Mouse (Mus musculus) hindbrain, embryonic 10.5 days (tissue): ENCODE measurements at regions not wholly inside any gene's neighbourhood (a gene's known extent, or its start where the extent isn't known, plus 50 kb on each side); places are given as distances from the start of the nearest gene placed in this dataset.

ENCODE experiments used
- DNase-seq: peaks from one replicate; pipeline ENCODE4 v3.0.0-alpha.2; 2017; ENCODE audit warnings: low spot score
- H3K27ac ChIP-seq: fragments of 300-500 bp; sonication (generic); 2 replicates; pipeline ENCODE4 v1.5.1; 2016; ENCODE audit warnings: mild to moderate bottlenecking, moderate library complexity
- H3K27me3 ChIP-seq: fragments of 300-500 bp; sonication (generic); 2 replicates; pipeline ENCODE4 v1.6.1; 2016; ENCODE audit warnings: mild to moderate bottlenecking; ENCODE audit not compliant: poor library complexity, insufficient read depth, severe bottlenecking
- H3K36me3 ChIP-seq: fragments of 300-500 bp; sonication (generic); 2 replicates; pipeline ENCODE4 v1.6.1; 2016; ENCODE audit warnings: mild to moderate bottlenecking, moderate library complexity
- H3K4me1 ChIP-seq: fragments of 300-500 bp; sonication (generic); replicated peaks from 2 replicates; pipeline ENCODE4 v1.6.1; 2016; ENCODE audit warnings: mild to moderate bottlenecking
- H3K4me3 ChIP-seq: fragments of 300-500 bp; sonication (generic); 2 replicates; pipeline ENCODE4 v1.5.1; 2016; ENCODE audit warnings: mild to moderate bottlenecking, moderate library complexity
- H3K9me3 ChIP-seq: fragments of 300-500 bp; sonication (generic); 2 replicates; pipeline ENCODE4 v1.6.1; 2016; ENCODE audit warnings: mild to moderate bottlenecking, moderate library complexity
- WGBS: fragments of 180-500 bp; shearing (Covaris S2); methylation state at CpG from one replicate; pipeline ENCODE4 v1.1.7; 2016; 5-methylcytosine and 5-hydroxymethylcytosine counted together

GRCm38 (mm10) chr11:112956748-112957440 is 174.9 kb downstream of the Sox9 start:
- Histone ChIP-seq H3K27me3 (peaks cover 23% of the 10 kb centered on the region), H3K27ac (0 out of 2 replicates have a peak overlapping the region, but pooled peaks have one; percentile 10), H3K4me1 (peaks cover 41% of the 10 kb centered on the region), H3K4me3 (no peak overlapping the region), H3K9me3 (no peaks in the 10 kb centered on the region), H3K36me3 (no peaks in the 10 kb centered on the region)
- 78% methylated on average over 5 of the region's 5 CpGs for WGBS
- DNase-seq: no peak

DNA sequence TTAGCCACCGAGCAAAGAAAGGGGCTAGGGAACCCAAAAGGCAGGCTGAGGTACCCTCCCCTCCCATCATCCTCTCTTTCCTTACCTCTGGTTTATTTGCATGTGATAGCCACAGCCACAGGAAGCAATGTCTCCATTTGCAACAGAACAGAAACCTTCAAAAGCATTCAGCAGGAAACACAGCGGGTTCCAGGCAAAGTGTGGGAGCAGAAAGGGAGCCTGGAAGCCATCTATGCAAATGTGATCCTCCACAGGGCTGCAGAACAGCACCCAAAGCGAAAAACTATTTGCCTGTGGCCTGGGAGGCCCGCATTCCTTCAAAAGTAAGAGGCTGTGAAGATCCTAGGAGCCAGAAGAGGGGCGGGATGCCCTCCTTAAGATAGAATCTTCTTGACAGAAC is 177.6 kb downstream of the Sox9 start:
- no peak overlapping the region for H3K4me3 ChIP-seq
- no peaks in the 10 kb centered on the region for H3K9me3 ChIP-seq
- no peak for DNase-seq
- H3K36me3 ChIP-seq: no peaks in the 10 kb centered on the region
- WGBS: 6% methylated on average over 5 of the region's 5 CpGs
- peaks cover 23% of the 10 kb centered on the region for H3K27me3 ChIP-seq
- peak overlapping the region; percentile 25; the same call in 1 of the 2 replicates for H3K27ac ChIP-seq
- H3K4me1 ChIP-seq: peaks cover 36% of the 10 kb centered on the region

GRCm38 (mm10) chr11:112973286-112973685 is 191.3 kb downstream of the Sox9 start:
- no peaks in the 10 kb centered on the region for H3K36me3 ChIP-seq
- H3K27ac ChIP-seq: no peak overlapping the region
- H3K9me3 ChIP-seq: peaks cover 5% of the 10 kb centered on the region; the same call in 1 of the 2 replicates
- peaks cover 27% of the 10 kb centered on the region for H3K4me1 ChIP-seq
- WGBS: 63% methylated on average over 8 of the region's 8 CpGs
- H3K4me3 ChIP-seq: no peak overlapping the region
- no peak for DNase-seq
- peaks cover 2% of the 10 kb centered on the region; the same call in 1 of the 2 replicates for H3K27me3 ChIP-seq

DNA sequence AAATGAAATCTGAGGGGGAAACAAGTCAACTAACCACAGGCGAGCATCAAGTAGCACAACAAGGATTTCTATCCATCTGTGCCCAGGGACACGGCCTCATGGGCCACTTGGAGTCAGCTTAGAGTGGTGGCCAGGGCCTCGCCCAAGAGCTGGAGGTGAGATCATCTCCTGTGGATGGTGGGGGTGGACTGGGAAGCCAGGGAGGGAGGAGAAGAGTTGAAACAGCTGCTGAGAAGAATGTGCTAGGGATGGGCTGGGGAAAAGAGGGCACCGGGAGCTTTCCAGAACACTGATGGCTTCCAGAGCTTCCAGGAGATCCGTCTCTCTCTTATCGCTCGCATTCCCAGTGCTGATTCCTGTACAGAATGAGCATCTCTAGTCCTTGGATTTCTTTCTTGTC is 192.9 kb downstream of the Sox9 start:
- peaks cover 5% of the 10 kb centered on the region; the same call in 1 of the 2 replicates for H3K9me3 ChIP-seq
- H3K4me3 ChIP-seq: no peak overlapping the region
- WGBS: 95% methylated on average over 7 of the region's 7 CpGs
- peaks cover 38% of the 10 kb centered on the region for H3K4me1 ChIP-seq
- peaks cover 9% of the 10 kb centered on the region for H3K27me3 ChIP-seq
- no peaks in the 10 kb centered on the region for H3K36me3 ChIP-seq
- DNase-seq: no peak
- H3K27ac ChIP-seq: no peak overlapping the region

- Histone ChIP-seq H3K9me3 (peaks cover 5% of the 10 kb centered on the region; the same call in 1 of the 2 replicates), H3K4me1 (peaks cover 48% of the 10 kb centered on the region), H3K27me3 (peaks cover 9% of the 10 kb centered on the region), H3K4me3 (0 out of 2 replicates have a peak overlapping the region, but pooled peaks have one; percentile 13), H3K27ac (peak overlapping the region; percentile 78), H3K36me3 (no peaks in the 10 kb centered on the region)
- DNase-seq: peak; percentile 43
- WGBS: 11% methylated on average over 12 of the region's 12 CpGs
Measured at GRCm38 (mm10) chr11:112976914-112977785, 195.1 kb downstream of the Sox9 start.

- peaks cover 58% of the 10 kb centered on the region for H3K4me1 ChIP-seq
- no peak for DNase-seq
- 72% methylated on average over 6 of the region's 6 CpGs for WGBS
- H3K36me3 ChIP-seq: no peaks in the 10 kb centered on the region
- H3K27me3 ChIP-seq: peaks cover 9% of the 10 kb centered on the region
- peak overlapping the region; percentile 78 for H3K27ac ChIP-seq
- no peak overlapping the region for H3K4me3 ChIP-seq
- H3K9me3 ChIP-seq: peaks cover 5% of the 10 kb centered on the region; the same call in 1 of the 2 replicates
Measured at GRCm38 (mm10) chr11:112978884-112979283, 196.9 kb downstream of the Sox9 start.

GRCm38 (mm10) chr11:112979413-112979812 is 197.4 kb downstream of the Sox9 start:
- Histone ChIP-seq H3K27ac (peak overlapping the region; percentile 78; the same call in 1 of the 2 replicates), H3K4me1 (peaks cover 58% of the 10 kb centered on the region), H3K4me3 (no peak overlapping the region), H3K27me3 (peaks cover 9% of the 10 kb centered on the region), H3K9me3 (peaks cover 5% of the 10 kb centered on the region; the same call in 1 of the 2 replicates), H3K36me3 (no peaks in the 10 kb centered on the region)
- no peak for DNase-seq
- WGBS: 80% methylated on average over 10 of the region's 10 CpGs

DNA sequence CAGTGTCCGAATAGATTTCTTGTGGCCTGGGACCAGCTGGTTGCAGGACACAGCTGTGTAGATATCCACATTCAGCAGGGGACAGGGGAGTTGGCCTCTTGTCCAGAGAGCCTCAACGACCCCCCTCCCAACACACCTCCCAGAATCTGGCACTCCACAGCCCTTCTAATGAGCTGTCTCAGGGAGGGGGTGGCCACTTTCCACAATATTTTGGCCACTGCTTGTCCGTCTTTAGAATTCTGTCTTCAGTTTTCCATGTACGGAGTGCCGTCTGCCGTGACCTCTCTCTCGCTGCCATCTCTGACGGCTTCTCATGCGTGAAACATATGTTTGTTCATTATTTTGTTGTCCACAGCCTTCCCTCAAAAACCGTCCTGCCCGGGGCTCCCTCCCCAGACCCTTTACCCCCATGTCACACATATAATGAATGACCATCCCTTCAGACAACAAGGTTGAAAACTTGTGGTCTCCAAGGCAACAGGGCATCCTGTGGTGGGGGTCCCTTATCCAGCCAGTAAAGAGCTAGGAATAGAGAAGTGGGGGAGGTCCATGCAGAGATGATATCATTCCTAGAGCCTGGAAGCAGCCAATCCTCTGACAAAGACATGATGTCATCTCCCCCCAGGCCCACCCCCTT is 200.3 kb downstream of the Sox9 start:
- Histone ChIP-seq H3K4me1 (peaks cover 52% of the 10 kb centered on the region), H3K9me3 (no peaks in the 10 kb centered on the region), H3K27me3 (peaks cover 15% of the 10 kb centered on the region), H3K36me3 (no peaks in the 10 kb centered on the region), H3K27ac (peak overlapping the region; percentile 89), H3K4me3 (peak overlapping the region; percentile 24; the same call in 1 of the 2 replicates)
- peak; percentile 80 for DNase-seq
- 33% methylated on average over 11 of the region's 11 CpGs for whole genome bisulfite sequencing

DNA sequence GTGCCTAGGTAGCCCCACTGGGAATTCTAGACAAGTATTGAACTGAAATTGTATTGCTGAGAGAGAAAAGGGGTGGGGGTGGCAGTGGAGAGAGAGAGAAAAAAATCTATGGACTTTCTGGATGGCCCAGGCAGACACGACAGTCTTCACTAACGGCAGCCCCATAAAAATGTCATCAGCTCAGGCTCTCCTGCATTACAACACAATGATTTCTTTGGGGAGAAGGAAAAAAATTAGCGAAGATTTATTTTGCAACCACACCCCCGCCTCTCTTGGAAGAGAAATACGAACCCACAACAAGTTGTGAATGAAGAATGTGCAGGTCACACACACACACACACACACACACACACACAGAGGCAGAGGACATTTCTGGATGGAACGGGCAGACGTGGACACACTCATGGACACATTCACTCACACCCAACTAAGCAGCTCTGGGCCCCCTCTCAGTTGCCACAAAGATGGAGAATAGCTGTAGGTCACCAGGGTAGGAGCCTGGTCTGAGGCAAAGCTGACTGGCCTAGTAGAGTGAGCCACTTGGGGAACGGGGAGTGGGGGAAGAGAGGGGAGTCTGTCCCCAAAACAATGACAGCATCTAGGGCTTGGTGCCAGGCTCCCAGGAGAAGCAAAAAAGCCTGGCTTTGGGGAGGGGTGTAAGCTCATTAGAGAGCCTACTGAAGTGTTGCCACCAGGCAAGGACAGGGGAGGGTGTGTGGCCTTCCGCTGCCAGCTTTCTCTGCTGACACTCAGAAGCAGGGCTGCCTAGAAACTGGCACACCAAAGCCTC is 201.0 kb downstream of the Sox9 start:
- no peak for DNase-seq
- H3K27me3 ChIP-seq: peaks cover 20% of the 10 kb centered on the region
- H3K4me1 ChIP-seq: peaks cover 52% of the 10 kb centered on the region
- H3K4me3 ChIP-seq: no peak overlapping the region
- H3K27ac ChIP-seq: peak overlapping the region; percentile 89
- no peaks in the 10 kb centered on the region for H3K9me3 ChIP-seq
- H3K36me3 ChIP-seq: no peaks in the 10 kb centered on the region
- WGBS: 66% methylated on average over 9 of the region's 9 CpGs

DNA sequence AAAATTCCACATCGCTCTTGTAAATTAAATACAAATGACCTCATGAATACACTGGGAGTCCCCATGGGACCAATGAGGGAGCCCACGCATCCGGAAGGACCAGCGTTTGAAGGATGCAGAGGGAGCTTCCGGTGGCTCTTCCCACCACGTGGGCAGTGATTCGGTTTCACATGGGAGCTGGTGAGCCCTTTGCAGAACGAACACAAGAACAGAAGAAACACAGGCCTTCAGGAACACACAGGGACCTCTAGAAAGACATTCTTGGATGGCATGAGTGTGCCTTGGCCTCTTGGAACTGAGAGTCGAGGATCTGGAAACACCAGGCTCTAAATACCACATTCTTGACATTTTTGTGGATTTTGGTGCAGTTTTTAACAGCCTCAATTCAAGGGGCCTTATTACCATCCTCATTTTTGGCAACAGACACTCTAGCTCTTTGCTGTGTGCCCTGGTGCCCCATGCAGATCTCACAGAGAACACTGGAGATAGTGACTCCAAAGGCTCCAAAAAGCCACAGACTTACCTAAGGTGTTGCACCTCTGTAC is 204.1 kb downstream of the Sox9 start:
- H3K36me3 ChIP-seq: no peaks in the 10 kb centered on the region
- peaks cover 68% of the 10 kb centered on the region for H3K4me1 ChIP-seq
- WGBS: 82% methylated on average over 9 of the region's 9 CpGs
- no peak for DNase-seq
- peaks cover 19% of the 10 kb centered on the region for H3K27me3 ChIP-seq
- no peak overlapping the region for H3K4me3 ChIP-seq
- no peaks in the 10 kb centered on the region for H3K9me3 ChIP-seq
- H3K27ac ChIP-seq: no peak overlapping the region

GRCm38 (mm10) chr11:112987782-112988181 is 205.8 kb downstream of the Sox9 start:
- no peaks in the 10 kb centered on the region for H3K36me3 ChIP-seq
- H3K4me3 ChIP-seq: no peak overlapping the region
- WGBS: 87% methylated on average over 7 of the region's 7 CpGs
- peaks cover 24% of the 10 kb centered on the region for H3K27me3 ChIP-seq
- peak overlapping the region; percentile 70 for H3K27ac ChIP-seq
- no peak for DNase-seq
- no peaks in the 10 kb centered on the region for H3K9me3 ChIP-seq
- H3K4me1 ChIP-seq: peaks cover 68% of the 10 kb centered on the region

DNA sequence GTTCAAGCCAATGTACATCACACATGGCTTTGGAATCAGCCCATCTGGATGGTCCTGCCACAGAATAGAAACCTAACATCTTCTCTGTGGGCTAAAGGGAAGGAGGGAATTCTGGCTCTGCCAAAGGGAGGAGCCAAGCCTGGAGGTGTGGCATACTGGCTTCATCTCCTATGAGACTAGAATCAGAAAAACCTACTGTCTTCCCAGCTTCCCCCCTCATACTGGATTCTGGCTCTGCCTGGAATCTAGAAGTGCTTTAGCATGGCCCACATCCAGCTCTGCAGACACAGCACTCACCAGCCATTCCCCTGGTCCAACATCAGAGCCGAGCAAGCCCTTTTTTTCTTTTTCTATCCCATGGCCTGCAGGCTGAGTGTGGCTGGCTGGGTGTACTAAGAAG is 206.9 kb downstream of the Sox9 start:
- no peaks in the 10 kb centered on the region for H3K36me3 ChIP-seq
- no peak overlapping the region for H3K4me3 ChIP-seq
- no peaks in the 10 kb centered on the region for H3K9me3 ChIP-seq
- H3K27ac ChIP-seq: peak overlapping the region; percentile 80
- H3K27me3 ChIP-seq: peaks cover 25% of the 10 kb centered on the region
- WGBS: 84% methylated on average over 1 of the region's 1 CpGs
- no peak for DNase-seq
- H3K4me1 ChIP-seq: peaks cover 59% of the 10 kb centered on the region
